Mouse (Mus musculus) heart, postnatal 25 days (tissue): ENCODE data around the gene Synm. TPM values are rescaled to one million over a fixed set of nuclear protein-coding genes. Genes with fewer than 3 reads are reported as not detected.

Source experiments
- DNase-seq: peaks from one replicate; pipeline ENCODE4 v3.0.0; 2022; ENCODE audit warnings: low spot score
- intact Hi-C: fragments of 180-260 bp; cut with DNase I; formaldehyde crosslinking; loops from one replicate; pipeline ENCODE4 v1.15.1; 2025
- microRNA-seq: library from miRNA; unstranded; fragments of <30 nt; microRNA quantifications from one replicate; pipeline ENCODE4 v1.2.0, GENCODE M21; 2022
- total RNA-seq, 2 experiments: library from RNA; stranded (reverse); gene quantifications; 2 replicates each; pipeline ENCODE4 v1.2.3; 2021

The Synm gene
- total RNA-seq, 2 experiments from 2014 or later, result 7.8 to 9.2 TPM

GRCm38 (mm10) chr7:67710216-67710615 is 49.3 kb downstream of the Synm start:
- DNase-seq, result no peak
- intact Hi-C loops, result no loop called here

GRCm38 (mm10) chr7:67708160-67708559 is 51.4 kb downstream of the Synm start:
- intact Hi-C loops, result loop anchor here (10.0 kb wide), 1 partner anchor 47 kb away; the partner anchor contains the start of gene Synm
- DNase-seq, result no peak

GRCm38 (mm10) chr7:67701252-67701914 is 58.2 kb downstream of the Synm start:
- intact Hi-C loops, result loop anchor here (2.0 to 10.0 kb wide), 2 partner anchors 29 to 53 kb away; partner anchors contain the start of gene Synm
- no peak for DNase-seq

GRCm38 (mm10) chr7:67700846-67701245 is 58.7 kb downstream of the Synm start:
- DNase-seq, result no peak
- intact Hi-C loops, result loop anchor here (2.0 to 10.0 kb wide), 2 partner anchors 28 to 54 kb away; partner anchors contain the start of gene Synm

GRCm38 (mm10) chr7:67699301-67699700 is 60.2 kb downstream of the Synm start:
- no peak for DNase-seq
- intact Hi-C loops, result no loop called here

- DNase-seq, result no peak
- intact Hi-C loops, result no loop called here
Observed at GRCm38 (mm10) chr7:67697892-67698630, 61.5 kb downstream of the Synm start.

DNA sequence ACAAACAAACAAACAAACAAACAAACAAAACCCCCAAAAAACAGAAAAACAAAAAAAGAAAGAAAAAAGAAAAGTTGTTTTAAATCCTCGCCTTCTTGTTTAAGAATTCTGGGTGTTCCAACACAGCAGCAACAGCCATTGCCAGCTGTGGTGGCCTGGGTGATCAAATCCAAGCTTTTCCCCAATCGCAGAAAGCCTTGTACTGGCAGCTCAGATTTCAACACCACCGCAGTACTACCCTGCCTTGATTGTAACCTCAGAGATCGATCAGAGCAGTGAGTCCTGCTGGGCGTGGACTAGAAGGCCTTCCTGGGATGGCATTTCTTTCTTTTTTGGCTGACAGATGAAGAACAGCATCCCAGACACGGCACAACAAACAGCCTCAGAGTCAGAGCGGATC is 63.6 kb downstream of the Synm start:
- DNase-seq, result no peak
- intact Hi-C loops, result no loop called here

DNA sequence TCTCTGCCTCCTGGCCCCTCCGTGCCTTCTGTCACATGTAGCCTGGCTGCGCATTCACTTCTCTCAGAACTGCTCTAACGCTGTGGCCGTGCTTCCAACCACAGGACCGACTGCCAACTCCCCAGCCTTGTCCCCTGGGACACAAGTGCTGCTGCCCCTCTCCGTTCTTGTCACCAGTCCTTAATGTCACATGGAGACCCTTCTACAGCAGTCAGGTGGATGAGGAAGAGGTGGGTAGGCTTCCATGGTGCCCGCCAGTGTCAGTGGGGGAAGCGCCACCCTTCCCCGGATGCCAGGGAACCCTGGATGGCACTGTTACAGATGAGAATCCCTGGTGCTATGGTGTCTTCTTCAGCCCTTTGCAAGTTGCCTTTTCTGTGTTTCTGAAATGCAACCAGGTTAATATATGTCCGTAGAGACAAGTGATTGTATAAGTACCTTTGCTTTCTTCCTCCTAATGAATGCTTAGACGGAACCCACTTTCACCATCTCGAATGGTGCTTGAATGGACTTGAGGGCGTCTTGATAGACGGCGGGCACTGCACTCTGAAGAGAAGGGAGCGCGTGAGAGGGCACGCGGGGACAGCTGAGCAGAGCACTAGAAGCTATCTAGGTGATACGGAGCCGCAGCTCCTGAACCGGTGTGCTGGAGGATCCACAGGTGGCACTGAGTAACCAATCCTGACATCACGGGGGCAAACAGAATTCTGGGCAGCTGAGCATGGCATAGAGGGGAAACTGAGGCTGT is 66.6 kb downstream of the Synm start:
- no peak for DNase-seq

DNA sequence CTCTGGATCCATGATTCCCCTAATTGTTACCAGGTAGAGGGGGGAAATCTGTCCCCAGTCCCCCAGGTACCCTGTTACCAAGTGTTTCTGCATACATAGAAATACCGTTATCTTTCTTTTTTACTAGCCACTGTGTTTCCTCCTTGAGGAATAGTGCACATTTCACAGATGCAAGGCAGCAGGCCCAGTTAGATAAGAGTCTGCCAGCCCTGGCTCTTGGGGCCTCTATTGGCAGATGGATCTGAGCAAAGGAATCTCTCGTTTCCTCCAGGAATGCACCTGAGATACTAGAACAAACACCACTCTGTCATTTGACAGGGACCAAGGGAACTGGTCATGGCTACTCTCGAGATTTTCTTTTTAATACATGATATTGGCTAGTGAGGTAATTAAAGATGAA is 67.4 kb downstream of the Synm start:
- intact Hi-C loops, result no loop called here
- DNase-seq, result peak; percentile 33

More for the DNA sequence above, 66.6 kb downstream of the Synm start:
- intact Hi-C loops, result no loop called here

DNA sequence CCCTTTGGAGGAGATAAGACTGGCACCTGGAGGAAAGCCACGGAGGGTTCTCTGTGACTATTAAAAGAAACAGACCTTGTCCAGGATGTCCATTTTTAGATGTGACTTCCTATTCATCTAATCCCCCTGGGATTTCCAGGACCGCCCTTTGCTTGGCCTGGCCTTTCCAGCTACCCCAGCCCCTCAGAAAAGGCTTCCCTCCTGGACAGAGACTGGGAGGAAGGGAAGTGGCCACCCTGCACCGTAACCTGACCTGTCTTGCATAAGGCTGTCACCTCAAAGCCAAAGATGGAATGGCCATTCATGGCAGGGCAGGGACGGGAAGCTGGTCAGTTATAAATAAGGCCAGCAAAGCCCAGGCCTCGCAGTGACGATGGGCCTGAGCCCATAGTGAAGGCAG is 68.5 kb downstream of the Synm start:
- intact Hi-C loops, result no loop called here
- no peak for DNase-seq

DNA sequence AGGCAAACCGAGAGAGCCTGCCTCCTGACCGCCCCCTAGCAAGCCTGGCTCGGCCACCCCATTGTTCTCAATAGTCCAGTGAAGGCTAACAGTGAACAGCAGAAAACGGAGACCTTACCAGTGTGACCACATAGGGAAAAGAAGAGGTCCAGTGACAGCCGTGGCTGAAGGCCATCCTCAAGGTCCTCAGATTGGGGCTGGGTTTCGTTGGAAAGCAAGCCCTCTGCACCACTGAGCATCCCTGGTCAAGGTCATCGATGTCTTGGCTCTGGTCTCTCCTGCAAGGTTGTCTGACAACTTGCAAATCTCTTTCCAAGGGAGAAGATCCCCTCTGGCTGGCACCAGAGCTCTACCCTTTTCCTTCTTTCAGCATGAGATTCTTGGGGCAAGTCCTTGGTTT is 69.7 kb downstream of the Synm start:
- DNase-seq, result no peak
- intact Hi-C loops, result no loop called here

DNA sequence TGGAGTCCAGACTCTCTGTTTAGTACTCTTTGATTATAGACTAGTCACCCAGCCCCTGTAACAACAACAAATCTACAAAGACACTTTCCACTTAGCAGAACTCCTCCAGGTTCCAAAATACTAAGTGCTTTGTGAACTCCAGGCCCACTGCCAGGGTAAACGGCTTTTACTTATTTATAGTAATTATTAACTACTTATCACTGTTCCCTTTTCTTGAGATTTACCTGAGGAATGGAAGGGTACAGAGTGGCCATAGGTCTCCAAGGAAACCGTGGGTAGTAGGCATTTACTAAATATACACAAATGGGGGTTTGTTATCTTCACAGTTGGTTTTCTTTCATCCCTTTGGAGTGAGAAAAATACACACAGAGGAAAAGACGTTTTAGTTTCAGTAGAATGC is 71.3 kb downstream of the Synm start:
- intact Hi-C loops, result no loop called here
- no peak for DNase-seq

- intact Hi-C loops, result no loop called here
- no peak for DNase-seq
Observed at GRCm38 (mm10) chr7:67686545-67686944, 73.0 kb downstream of the Synm start.

DNA sequence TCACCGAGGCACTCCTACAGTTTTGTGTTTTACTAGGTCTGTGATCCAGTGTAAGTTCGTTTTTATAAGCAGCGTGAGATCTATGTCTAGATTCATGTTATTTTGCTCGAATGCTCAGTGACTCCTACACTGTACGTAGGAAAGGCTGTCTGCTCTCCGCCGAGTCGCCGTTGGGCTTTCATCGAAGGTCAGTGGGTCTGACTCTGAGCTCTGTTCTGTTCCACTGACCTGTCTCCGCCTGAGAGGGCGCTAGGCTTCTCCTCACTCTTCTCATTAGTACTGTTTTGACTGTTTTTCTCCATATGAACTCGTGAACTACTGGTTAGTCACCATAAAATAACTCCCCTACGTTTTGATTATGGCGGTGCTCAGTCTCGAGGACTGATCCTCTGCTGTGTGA is 76.5 kb downstream of the Synm start:
- intact Hi-C loops, result no loop called here
- DNase-seq, result no peak

DNA sequence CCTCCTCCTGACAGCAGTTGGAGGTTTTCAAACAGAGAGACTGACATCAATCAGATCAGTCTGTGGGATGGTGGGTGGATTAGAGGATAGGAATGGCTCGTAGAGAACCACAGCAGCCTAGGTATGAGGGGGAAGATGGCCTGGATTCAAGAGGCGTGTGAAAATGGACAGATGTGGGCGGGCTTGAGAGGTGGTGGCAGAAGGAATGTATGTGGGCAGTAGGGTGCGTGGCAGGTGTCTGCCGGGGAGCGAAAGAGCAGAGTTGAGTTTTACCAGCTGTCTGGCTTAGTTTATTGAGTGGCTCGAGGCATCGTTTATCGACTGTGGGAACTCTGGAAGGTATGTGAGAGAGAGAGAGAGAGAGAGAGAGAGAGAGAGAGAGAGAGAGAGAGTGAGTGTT is 78.5 kb downstream of the Synm start:
- intact Hi-C loops, result no loop called here

More for the DNA sequence above, 78.5 kb downstream of the Synm start:
- DNase-seq, result no peak

Small RNA genes within 50 kb of the gene (microRNA-seq; reads per million reads assigned to microRNA genes)
- gene Gm23844, result not detected

Other genes with a start within 250 kb of the Synm start
- gene Lrrc28, start 114.5 kb downstream of the Synm start, total RNA-seq, result 10 to 100 TPM; 16.2 to 19.3 TPM
- gene Ttc23, start 112.3 kb downstream of the Synm start, total RNA-seq, result 10 to 100 TPM; 16.6 to 26.1 TPM
- gene Igf1r, start 193.1 kb upstream of the Synm start, total RNA-seq, result 10 to 100 TPM; 12.7 to 18.8 TPM